Mouse (Mus musculus) left cerebral cortex, adult 2 months (tissue): ENCODE results near the gene Mien1. TPM values are rescaled to one million over a fixed set of nuclear protein-coding genes. Genes with fewer than 3 reads are reported as not detected.

ENCODE experiments used
- DNase-seq, 2 experiments: peaks; one replicate each; pipeline ENCODE4 v3.0.0; 2021 to 2022; ENCODE audit warnings: low spot score in 2 of 2, mixed read lengths in 1 of 2; ENCODE audit errors: extremely low spot score in 1 of 2
- H3K27ac ChIP-seq: fragments of 200-600 bp; 2 replicates; pipeline ENCODE4 v1.8.1; 2022
- H3K4me3 ChIP-seq: fragments of 200-600 bp; 2 replicates; pipeline ENCODE4 v1.8.1; 2022
- CTCF ChIP-seq: fragments of 200-600 bp; IDR thresholded peaks from 2 replicates; pipeline ENCODE4 v1.8.1; 2022; ENCODE audit warnings: antibody characterized with exemption, mild to moderate bottlenecking, moderate library complexity
- intact Hi-C: fragments of 180-260 bp; cut with DNase I; formaldehyde crosslinking; loops from one replicate; pipeline ENCODE4 v1.15.1; 2025
- long read RNA-seq, 2 experiments: library from polyadenylated mRNA; stranded (forward); transcript quantifications; one replicate each; pipeline ENCODE4 v2.0.0; 2021; ENCODE audit warnings: borderline mapping rate in 2 of 2
- total RNA-seq, 2 experiments: library from RNA; stranded (reverse); gene quantifications; 2 replicates each; pipeline ENCODE4 v1.2.3; 2021

Mien1 gene
- total RNA-seq, result 100 to 1,000 TPM; 100 to 106 TPM
- long read RNA-seq, experiment 1, transcript Mien1-201 (4 exons, 747 nt), result major isoform, 32 of 43 reads
- long read RNA-seq, experiment 1, partial matches to known transcripts, result 10 of 43 reads
- long read RNA-seq, experiment 1, other reads (novel, unspliced or antisense), result 1 of 43 reads
- long read RNA-seq, experiment 2, transcript Mien1-201 (4 exons, 747 nt), result major isoform, 40 of 47 reads
- long read RNA-seq, experiment 2, partial matches to known transcripts, result 6 of 47 reads
- long read RNA-seq, experiment 2, other reads (novel, unspliced or antisense), result 1 of 47 reads

DNA sequence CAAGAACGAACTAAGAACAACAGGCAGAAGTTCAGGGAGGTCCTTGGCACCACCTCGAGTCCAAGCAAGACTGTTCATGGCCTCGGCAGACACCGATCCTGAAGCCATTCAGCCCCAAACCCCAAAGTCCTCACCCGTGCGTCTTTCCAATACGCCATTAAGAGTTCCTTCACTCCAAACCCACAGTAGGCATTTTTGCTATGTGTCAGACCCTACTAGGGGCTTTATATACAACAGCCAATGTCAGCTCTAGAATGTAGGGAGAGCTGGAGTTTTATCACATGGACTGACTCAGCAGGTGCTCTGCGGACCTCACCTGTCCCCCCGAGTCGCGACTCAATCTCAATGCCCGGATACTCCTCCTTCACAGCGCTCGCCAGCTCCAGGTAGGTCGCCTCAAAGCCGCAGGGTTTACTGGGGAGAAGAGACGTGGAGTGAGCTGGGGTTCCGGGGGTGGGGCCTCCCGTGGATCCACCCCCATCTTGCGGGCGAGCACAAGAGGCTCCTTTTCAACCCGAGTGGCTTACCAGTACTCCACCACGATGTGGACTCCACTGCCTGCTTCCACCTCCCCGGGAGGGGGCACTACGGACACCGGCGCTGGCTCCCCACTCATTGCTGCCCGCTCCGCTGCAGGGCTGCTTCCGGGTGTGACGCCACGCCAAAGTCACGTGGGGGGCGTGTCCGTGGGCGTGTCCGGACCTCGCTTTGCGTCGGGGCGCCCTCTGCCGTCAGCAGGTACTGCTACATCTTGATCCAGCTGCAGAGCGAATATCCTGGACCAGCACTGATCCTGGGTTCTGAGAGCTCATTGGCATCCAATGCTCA is at the start of gene Mien1:
Mien1 (minus strand) TSS at position 661 of the 828 bp plus-strand sequence.
- TF ChIP-seq CTCF, result peak; percentile 96
- intact Hi-C loops, result loop anchor here (5.0 kb wide), 1 partner anchor 81 kb away; the partner anchor contains the start of gene Stard3
- peak within 1 kb of the TSS; percentile 61 for H3K4me3 ChIP-seq
- peak; percentile 97 to 98 for DNase-seq
- H3K27ac ChIP-seq, result peak within 1 kb of the TSS; percentile 73

DNA sequence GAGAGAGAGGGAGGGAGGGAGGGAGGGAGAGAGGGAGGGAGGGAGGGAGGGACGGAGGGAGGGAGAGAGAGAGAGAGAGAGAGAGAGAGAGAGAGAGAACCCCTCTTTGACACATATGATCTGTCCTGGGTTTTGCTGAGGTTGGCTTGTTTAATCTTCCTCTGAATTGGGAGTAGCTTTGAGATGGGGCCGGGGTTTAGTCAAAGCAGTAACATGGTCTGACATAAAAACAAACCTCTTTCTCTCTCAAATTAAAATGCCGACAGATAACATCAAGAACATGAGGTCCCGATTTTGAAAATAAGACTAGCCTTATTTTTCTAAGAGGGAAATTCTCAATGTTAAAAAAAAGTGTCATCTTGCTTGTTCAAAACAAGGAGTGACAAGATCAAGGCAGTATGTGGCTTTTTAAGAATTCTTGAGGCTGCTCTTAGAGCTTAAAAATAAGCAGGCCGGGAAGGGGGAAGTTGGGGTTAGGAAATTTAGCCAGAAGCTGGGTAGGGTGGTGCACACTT is 48.8 kb upstream of the Mien1 start:
- no peak overlapping the region for H3K27ac ChIP-seq
- intact Hi-C loops, result no loop called here
- no peak overlapping the region for H3K4me3 ChIP-seq
- DNase-seq, result no peak
- TF ChIP-seq CTCF, result no peak

DNA sequence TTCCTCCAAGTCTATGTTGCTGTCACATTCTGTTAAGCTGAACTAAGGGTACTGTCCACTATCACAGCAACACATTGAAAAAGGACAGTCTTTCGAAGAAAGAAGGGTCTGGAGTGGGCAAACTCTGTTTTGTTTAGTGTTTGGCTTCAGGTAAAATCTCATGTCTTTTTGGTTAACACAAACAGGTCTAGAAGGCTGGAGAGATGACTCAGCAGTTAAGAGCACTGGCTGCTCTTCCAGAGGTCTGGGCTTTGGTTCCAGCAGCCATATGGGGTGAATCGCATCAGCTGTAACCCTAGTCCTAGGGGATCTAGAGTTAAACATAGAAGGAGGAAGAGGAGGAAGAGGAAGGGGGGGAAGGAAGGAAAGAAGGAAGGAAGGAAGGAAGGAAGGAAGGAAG is 47.0 kb upstream of the Mien1 start:
- intact Hi-C loops, result no loop called here
- Histone ChIP-seq H3K27ac (no peak overlapping the region), H3K4me3 (no peak overlapping the region)
- no peak for TF ChIP-seq CTCF
- DNase-seq, result no peak

DNA sequence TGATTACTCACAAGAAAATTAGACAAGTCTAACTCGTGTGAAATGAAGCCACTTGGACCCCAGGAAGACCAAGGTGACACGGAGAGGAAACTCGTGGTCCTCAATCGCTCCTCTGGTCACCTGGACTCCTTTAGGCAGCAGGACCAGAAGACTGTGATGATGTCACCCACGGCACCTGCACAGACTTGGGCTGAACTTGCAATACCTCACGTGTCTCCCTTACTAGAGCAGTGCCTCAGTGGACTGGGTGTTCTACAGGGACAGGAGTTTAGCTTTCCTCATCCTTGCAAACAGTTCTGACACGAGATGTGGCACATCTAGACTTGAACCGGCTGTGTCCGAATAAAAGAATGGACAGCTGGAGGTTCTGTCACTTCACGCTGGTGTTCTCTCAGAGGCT is 43.3 kb upstream of the Mien1 start:
- Histone ChIP-seq H3K4me3 (no peak overlapping the region), H3K27ac (no peak overlapping the region)
- intact Hi-C loops, result no loop called here
- TF ChIP-seq CTCF, result no peak
- DNase-seq, result no peak

DNA sequence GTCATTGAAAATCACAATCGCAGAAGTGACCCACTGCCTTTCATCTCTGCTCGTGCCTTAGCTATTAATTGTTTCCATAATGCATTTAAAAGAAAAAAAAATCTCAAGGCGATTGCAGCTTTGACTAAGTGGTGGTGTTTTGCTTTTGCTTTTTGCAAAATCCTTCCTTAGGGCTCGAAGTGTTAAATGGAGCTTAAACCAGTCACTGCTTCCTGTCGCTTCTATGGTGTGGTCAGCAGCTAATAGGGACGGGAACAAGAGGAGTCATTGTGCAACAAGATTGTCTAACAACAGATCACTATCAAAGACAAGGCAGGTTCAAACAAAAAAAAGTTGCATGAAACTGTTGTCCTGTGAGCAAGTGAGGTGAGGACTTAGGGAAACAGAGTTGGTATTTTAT is 42.4 kb upstream of the Mien1 start:
- H3K27ac ChIP-seq, result no peak overlapping the region
- no peak for DNase-seq
- TF ChIP-seq CTCF, result no peak
- H3K4me3 ChIP-seq, result no peak overlapping the region
- intact Hi-C loops, result no loop called here

DNA sequence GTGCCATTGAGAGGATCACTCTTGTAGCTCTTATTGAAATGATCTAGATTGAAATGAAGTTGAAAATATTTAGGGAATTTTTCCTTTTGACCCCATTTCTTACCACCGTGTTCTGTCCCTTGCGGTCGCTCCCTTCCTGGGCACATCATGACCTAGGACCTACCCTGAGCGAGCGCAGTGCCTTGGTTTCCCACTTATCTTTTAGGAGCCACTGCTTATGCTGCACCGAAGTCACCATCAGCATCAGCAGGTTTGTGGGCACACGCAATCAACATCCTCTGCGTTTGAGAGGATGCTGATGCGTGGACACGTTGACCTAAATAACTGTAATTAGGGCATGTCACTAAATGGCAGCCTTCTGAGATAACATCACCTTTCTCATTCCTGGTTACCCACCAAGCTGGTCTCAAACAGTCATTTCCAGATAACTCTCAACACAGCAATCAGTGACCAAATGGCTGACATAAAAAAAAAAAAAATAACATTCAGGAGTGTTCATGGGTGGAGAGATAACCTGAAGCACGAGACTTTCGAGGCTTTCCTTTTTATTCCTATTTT is 41.2 kb upstream of the Mien1 start:
- no peak for TF ChIP-seq CTCF
- intact Hi-C loops, result no loop called here
- H3K4me3 ChIP-seq, result no peak overlapping the region

DNA sequence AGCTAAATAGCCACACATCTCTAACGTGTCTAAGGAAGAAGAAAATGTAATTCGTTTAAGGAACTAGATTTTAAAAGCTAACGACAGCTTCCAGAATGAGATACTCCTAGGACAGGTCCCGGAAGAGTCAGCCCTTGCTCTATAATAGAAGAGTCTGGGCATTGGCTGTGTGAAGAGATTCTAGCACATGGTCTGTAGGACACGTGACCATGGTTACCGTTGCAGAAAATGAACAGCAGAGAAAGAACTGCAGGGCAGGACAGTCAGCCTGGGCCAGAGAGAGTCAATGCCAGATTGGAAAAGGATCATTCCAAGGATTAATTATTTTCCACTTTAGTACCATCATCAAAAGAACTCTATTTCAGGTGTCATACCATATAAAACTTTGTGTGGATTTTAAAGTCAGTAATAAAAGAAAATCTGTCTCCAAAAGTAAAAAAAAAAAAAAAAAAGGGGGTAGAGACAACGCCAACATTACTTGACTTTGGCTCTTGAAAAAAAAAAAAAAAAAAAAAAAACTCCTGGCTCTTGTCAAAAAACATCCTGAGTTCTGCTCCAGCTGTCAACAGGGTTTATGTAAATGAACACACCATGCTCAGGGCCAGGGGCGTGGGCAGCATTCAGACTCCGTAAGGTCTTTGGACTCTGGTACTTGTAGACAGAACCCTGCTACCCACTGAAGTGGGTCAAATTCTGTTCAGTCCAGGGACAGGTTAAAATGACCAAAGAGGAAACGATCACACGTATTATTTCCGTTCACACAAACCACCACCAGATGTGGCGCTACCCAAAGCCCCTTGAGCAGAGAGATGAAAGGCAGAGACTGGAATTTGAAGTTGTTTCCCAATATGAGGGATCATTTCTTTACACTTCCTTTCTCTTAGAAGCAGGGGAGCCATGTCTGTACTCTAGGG is 40.5 kb upstream of the Mien1 start:
- TF ChIP-seq CTCF, result no peak
- no peak overlapping the region for H3K4me3 ChIP-seq
- no peak overlapping the region for H3K27ac ChIP-seq
- intact Hi-C loops, result no loop called here
- no peak for DNase-seq

More for the DNA sequence above, 41.2 kb upstream of the Mien1 start:
- DNase-seq, result no peak
- H3K27ac ChIP-seq, result no peak overlapping the region

DNA sequence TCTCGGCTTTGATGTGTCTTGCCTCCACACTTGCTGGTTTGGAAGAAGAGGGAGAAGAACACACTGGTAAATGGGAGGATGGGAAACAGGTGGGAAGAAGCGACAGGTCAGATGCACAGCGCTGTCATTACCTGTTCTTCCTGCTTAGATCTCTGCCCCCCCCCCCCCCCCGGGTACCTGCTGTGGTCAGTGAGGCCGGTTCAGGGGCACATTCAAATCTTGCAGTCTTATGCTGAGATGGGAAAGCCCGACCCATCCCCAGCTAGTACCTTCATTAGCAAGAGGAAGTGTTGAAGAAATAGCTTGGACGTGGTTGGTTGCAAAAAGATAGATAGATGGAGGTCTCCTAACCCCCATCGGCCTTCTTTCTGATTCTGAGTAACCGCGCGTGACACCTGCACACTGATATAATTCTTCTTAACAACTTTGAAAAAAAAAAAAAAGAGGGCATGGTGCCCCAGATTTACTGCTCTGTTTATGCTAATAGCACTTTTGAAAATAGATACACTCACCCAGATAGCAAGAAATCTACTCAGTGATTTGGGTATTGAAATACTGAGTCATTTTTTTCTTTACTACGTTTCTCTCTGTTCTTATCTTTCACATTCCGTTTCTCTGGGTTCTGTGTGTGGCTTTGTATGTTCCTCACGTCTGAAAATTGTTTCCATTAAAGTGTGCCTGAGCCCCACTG is 38.4 kb upstream of the Mien1 start:
- Histone ChIP-seq H3K4me3 (no peak overlapping the region), H3K27ac (no peak overlapping the region)
- intact Hi-C loops, result no loop called here
- no peak for TF ChIP-seq CTCF
- DNase-seq, result no peak

DNA sequence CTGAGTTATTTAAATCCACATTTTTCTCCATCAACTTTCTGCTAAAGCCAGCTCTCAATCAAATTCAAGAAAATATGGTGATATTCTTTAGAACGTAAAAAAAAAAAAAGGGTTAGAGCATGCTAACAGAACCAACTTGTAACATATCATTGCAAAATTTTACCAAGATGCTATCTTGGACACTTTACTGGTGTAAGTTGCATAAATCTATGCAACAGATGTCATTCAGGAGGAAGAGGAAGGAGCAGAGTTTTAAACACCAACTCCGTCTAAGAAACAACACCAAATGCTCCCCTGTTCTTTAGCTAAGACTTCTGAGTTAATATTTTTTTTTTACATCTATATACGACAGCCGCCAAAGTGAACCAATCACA is 37.6 kb upstream of the Mien1 start:
- intact Hi-C loops, result no loop called here
- no peak for DNase-seq
- H3K27ac ChIP-seq, result no peak overlapping the region
- no peak overlapping the region for H3K4me3 ChIP-seq
- no peak for TF ChIP-seq CTCF

DNA sequence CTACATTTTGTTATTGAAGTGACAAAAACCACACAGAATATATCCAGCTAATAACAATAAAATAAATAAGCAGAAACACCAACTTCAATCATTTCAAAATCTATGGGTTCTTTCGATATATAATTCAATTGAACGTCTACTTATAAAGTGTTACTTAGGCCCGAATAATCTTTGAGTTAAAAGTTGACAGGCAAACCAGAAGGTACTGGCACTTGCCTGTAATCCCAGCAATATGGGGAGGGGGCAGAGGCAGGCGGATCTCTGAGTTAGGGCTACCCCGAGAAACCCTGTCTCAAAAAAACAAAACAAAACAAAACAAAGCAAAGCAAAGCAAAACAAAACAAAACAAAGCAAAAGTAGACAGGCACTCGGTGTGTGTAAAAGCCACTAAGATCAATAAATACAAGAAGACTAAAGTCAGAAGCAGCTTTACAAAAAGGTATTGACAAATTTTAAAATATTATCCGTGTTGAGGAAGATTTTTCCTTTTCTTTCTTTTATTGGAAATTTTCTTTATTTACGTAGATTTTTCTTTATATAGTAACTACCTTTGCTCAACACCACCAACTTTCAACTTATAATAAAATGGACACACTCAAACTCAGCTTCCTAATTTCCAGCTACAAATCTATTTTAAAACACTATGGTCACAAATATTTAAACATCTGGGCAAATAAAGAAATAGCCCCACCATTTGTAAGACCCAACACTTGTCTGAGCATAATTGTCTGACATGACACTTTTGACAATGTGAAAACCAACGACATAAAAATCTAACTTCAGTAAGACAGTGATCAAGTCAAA is 37.0 kb upstream of the Mien1 start:
- no peak overlapping the region for H3K27ac ChIP-seq
- intact Hi-C loops, result no loop called here
- DNase-seq, result no peak
- H3K4me3 ChIP-seq, result no peak overlapping the region
- no peak for TF ChIP-seq CTCF
